Comparison of ENCODE assay signal across 14 mouse cellular contexts in genomic region chr1:170651989-170652740, GRCm38 (mm10). TPM values are rescaled to one million over a fixed set of nuclear protein-coding genes. Genes with fewer than 3 reads are reported as not detected.
DNase-seq lines count a peak whose midpoint lies in the region; ATAC-seq and TF ChIP-seq lines count a peak whose summit lies in the region.
"Had no signal": no experiment of that assay in that cellular context is flagged by ENCODE, and none has a peak within 500 bp of the region (broad histone marks: within the 10 kb centered on the region; RNA-seq: fewer than 3 reads in every experiment).

No protein-coding gene starts in this region.

- intact Hi-C loops in heart, postnatal 36 days (cut with DNase I): no loop called here

- no peaks in the 10 kb centered on the region for H3K27me3 ChIP-seq in forebrain, embryonic 11.5 days (ENCODE audit: control insufficient read depth, insufficient read depth, low read length)
- H3K27me3 ChIP-seq in forebrain, embryonic 13.5 days: no peaks in the 10 kb centered on the region
- no peaks in the 10 kb centered on the region for H3K27me3 ChIP-seq in testis, adult 2 months (ENCODE audit: control insufficient read depth, insufficient read depth, low read length)
- H3K27me3 ChIP-seq in splenic B cell, adult 2 months (ENCODE audit: control insufficient read depth, insufficient read depth, low read length, poor library complexity, severe bottlenecking): no peaks in the 10 kb centered on the region
- H3K27me3 ChIP-seq: hindbrain, embryonic 12.5 days; midbrain, embryonic 15.5 days had no signal

- H3K27ac ChIP-seq in forebrain, embryonic 11.5 days (ENCODE audit: low read depth, low read length): no peak overlapping the region
- no peak overlapping the region for H3K27ac ChIP-seq in forebrain, embryonic 13.5 days
- peak overlapping the region; percentile 43 for H3K27ac ChIP-seq in testis, adult 2 months (ENCODE audit: control insufficient read depth, insufficient read depth, low read depth, low read length)
- H3K27ac ChIP-seq: hindbrain, embryonic 12.5 days; liver, embryonic 14.5 days; midbrain, embryonic 15.5 days; stomach, postnatal 0 days had no signal

- no peak for TF ChIP-seq POLR2A in testis, adult 2 months (IDR thresholded peaks at IDR 0.05; ENCODE audit: control insufficient read depth, low read depth, low read length)

- no peak overlapping the region for H3K4me2 ChIP-seq in forebrain, embryonic 11.5 days (ENCODE audit: low read depth, low read length, severe bottlenecking)
- H3K4me2 ChIP-seq in forebrain, embryonic 13.5 days: no peak overlapping the region
- H3K4me2 ChIP-seq: hindbrain, embryonic 12.5 days; midbrain, embryonic 15.5 days had no signal

- no peak for ATAC-seq in forebrain, embryonic 11.5 days (replicated peaks; ENCODE audit: low FRiP score)
- ATAC-seq in forebrain, embryonic 13.5 days: no peak
- ATAC-seq: midbrain, embryonic 15.5 days had no signal

- 84% methylated on average over 15 of the region's 15 CpGs for WGBS in forebrain, embryonic 11.5 days
- 74% methylated on average over 15 of the region's 15 CpGs for WGBS in forebrain, embryonic 13.5 days

- H3K4me1 ChIP-seq in forebrain, embryonic 11.5 days (replicated peaks; ENCODE audit: control insufficient read depth, insufficient read depth, low read length): no peaks in the 10 kb centered on the region
- peaks cover 4% of the 10 kb centered on the region; the same call in 1 of the 2 replicates for H3K4me1 ChIP-seq in forebrain, embryonic 13.5 days
- no peaks in the 10 kb centered on the region for H3K4me1 ChIP-seq in testis, adult 2 months (ENCODE audit: control insufficient read depth, insufficient read depth, low read length)
- H3K4me1 ChIP-seq: midbrain, embryonic 15.5 days had no signal

- H3K36me3 ChIP-seq in forebrain, embryonic 11.5 days (ENCODE audit: control insufficient read depth, insufficient read depth, low read length): no peaks in the 10 kb centered on the region
- peaks cover 17% of the 10 kb centered on the region; the same call in 1 of the 2 replicates for H3K36me3 ChIP-seq in forebrain, embryonic 13.5 days (ENCODE audit: poor library complexity, severe bottlenecking)
- H3K36me3 ChIP-seq in testis, adult 2 months (ENCODE audit: control insufficient read depth, insufficient read depth, low read length): no peaks in the 10 kb centered on the region
- no peaks in the 10 kb centered on the region for H3K36me3 ChIP-seq in splenic B cell, adult 2 months (ENCODE audit: control insufficient read depth, insufficient read depth, low read length, poor library complexity, severe bottlenecking)
- H3K36me3 ChIP-seq: midbrain, embryonic 15.5 days had no signal

- no peak overlapping the region for H3K9ac ChIP-seq in forebrain, embryonic 11.5 days (ENCODE audit: low read length)
- no peak overlapping the region for H3K9ac ChIP-seq in forebrain, embryonic 13.5 days
- H3K9ac ChIP-seq: hindbrain, embryonic 12.5 days; liver, embryonic 14.5 days; midbrain, embryonic 15.5 days had no signal

- no peaks in the 10 kb centered on the region for H3K9me3 ChIP-seq in forebrain, embryonic 11.5 days (ENCODE audit: control insufficient read depth, low read length)
- no peaks in the 10 kb centered on the region for H3K9me3 ChIP-seq in forebrain, embryonic 13.5 days (replicated peaks)
- H3K9me3 ChIP-seq: hindbrain, embryonic 12.5 days; midbrain, embryonic 15.5 days had no signal

- no peak overlapping the region for H3K4me3 ChIP-seq in forebrain, embryonic 11.5 days (ENCODE audit: low read depth, low read length)
- no peak overlapping the region for H3K4me3 ChIP-seq in forebrain, embryonic 13.5 days
- H3K4me3 ChIP-seq in testis, adult 2 months (ENCODE audit: control insufficient read depth, low read depth, low read length): no peak overlapping the region
- H3K4me3 ChIP-seq: hindbrain, embryonic 12.5 days; midbrain, embryonic 15.5 days had no signal

- DNase-seq in forebrain, embryonic 11.5 days (ENCODE audit: low spot score): peak; percentile 38
- no peak for DNase-seq in testis, postnatal 14 days (ENCODE audit: low spot score)
- peak; percentile 37 to 44 for DNase-seq in heart, postnatal 36 days
- peak; percentile 15 for DNase-seq in splenic B cell, adult 2 months (ENCODE audit: low read depth, low spot score)
- no peak for DNase-seq in cerebellum, postnatal 36 days
- no peak for DNase-seq in right cerebral cortex, postnatal 36 days (ENCODE audit: low spot score in 2 of 2)
- DNase-seq: cerebellum, adult 8-10 months; lung, postnatal 4 days had no signal

- TF ChIP-seq CTCF in testis, adult 2 months (IDR thresholded peaks at IDR 0.05; ENCODE audit: control insufficient read depth, insufficient read depth, insufficient replicate concordance, low read depth, low read length): no peak

RNA-seq across cellular contexts. Expression of gene Olfml2b, which starts 7.8 kb away (rescaled TPM):
- polyA plus RNA-seq in forebrain, embryonic 11.5 days (2014; fragmentation: Nextera tagmentation; extraction: Ambion mirVana): 4.4 and 6.0 TPM in 2 replicates
- polyA plus RNA-seq in forebrain, embryonic 13.5 days (2015; fragmentation: Nextera tagmentation; extraction: Ambion mirVana): 6.7 and 7.3 TPM in 2 replicates
- polyA plus RNA-seq in testis, adult 2 months (2012; rRNA removed): 5.3 and 6.4 TPM in 2 replicates
- 10 to 100 TPM in 1 of 2 experiments, 1 to 10 TPM in 1; 6.7 to 12.0 TPM for total RNA-seq in heart, postnatal 36 days (2021)

Comparison
In these comparisons a context has a peak if more than half of its experiments do, and no peak if none do; other contexts are left out.
1. DNase-seq: peak in forebrain, embryonic 11.5 days (single experiment), heart, postnatal 36 days (2 of 2) and splenic B cell, adult 2 months (single experiment); none in testis, postnatal 14 days (single experiment), cerebellum, postnatal 36 days (0 of 2) and right cerebral cortex, postnatal 36 days (0 of 2).